Mouse (Mus musculus) embryo, embryonic 11 days (tissue): ENCODE results near the gene Dct.

Source experiments
- DNase-seq: peaks from one replicate; pipeline ENCODE4 v3.0.0-alpha.2; 2015

Dct gene

GRCm38 (mm10) chr14:118042066-118042762 lies 9.8 kb downstream of the Dct start:
- peak; percentile 57 for DNase-seq

- DNase-seq: no peak
Measured at GRCm38 (mm10) chr14:118040550-118041250, 11.3 kb downstream of the Dct start.

- no peak for DNase-seq
Measured at GRCm38 (mm10) chr14:118039074-118039473, 13.0 kb downstream of the Dct start.

- DNase-seq: no peak
Measured at GRCm38 (mm10) chr14:118027564-118027963, 24.5 kb downstream of the Dct start.

- no peak for DNase-seq
Measured at GRCm38 (mm10) chr14:118021867-118022543, 30.0 kb downstream of the Dct start.

GRCm38 (mm10) chr14:118019314-118019713 lies 32.7 kb downstream of the Dct start:
- no peak for DNase-seq

- no peak for DNase-seq
Measured at GRCm38 (mm10) chr14:118013237-118013636, 38.8 kb downstream of the Dct start.

- DNase-seq: no peak
Measured at GRCm38 (mm10) chr14:118009541-118009940, 42.5 kb downstream of the Dct start.

- peak; percentile 81 for DNase-seq
Measured at GRCm38 (mm10) chr14:118005697-118006096, 46.3 kb downstream of the Dct start.

GRCm38 (mm10) chr14:118004434-118004833 lies 47.6 kb downstream of the Dct start:
- DNase-seq: no peak

GRCm38 (mm10) chr14:117993845-117994244 lies 58.2 kb downstream of the Dct start:
- DNase-seq: no peak

GRCm38 (mm10) chr14:117992600-117993256 lies 59.3 kb downstream of the Dct start:
- no peak for DNase-seq

GRCm38 (mm10) chr14:117990203-117990602 lies 61.8 kb downstream of the Dct start:
- no peak for DNase-seq

- no peak for DNase-seq
Measured at GRCm38 (mm10) chr14:117988444-117988843, 63.6 kb downstream of the Dct start.

- no peak for DNase-seq
Measured at GRCm38 (mm10) chr14:117981532-117981931, 70.5 kb downstream of the Dct start.

- no peak for DNase-seq
Measured at GRCm38 (mm10) chr14:117972576-117972975, 79.5 kb downstream of the Dct start.
